Mouse (Mus musculus): Measurements from ENCODE around the gene Dennd1c.

Gene Dennd1c

GRCm38 (mm10) chr17:57041554-57041953 lies 36.8 kb downstream of the Dennd1c start, which contains the start of gene Slc25a41:
Gene Slc25a41 (minus strand): TSS chr17:57041654.
- no peak for DNase-seq

GRCm38 (mm10) chr17:57038978-57039377 lies 39.3 kb downstream of the Dennd1c start:
- no peak for DNase-seq

GRCm38 (mm10) chr17:57032854-57033253 lies 45.5 kb downstream of the Dennd1c start:
- no peak for DNase-seq

- DNase-seq = peak; percentile 100
Observed at GRCm38 (mm10) chr17:57031661-57032420, 46.5 kb downstream of the Dennd1c start.

GRCm38 (mm10) chr17:57030931-57031660 lies 47.2 kb downstream of the Dennd1c start, which contains the start of gene Khsrp:
Gene Khsrp (minus strand): TSS chr17:57031522.
- DNase-seq = peak; percentile 29

GRCm38 (mm10) chr17:57029691-57030090 lies 48.6 kb downstream of the Dennd1c start:
- DNase-seq = no peak

GRCm38 (mm10) chr17:57027471-57027870 lies 50.8 kb downstream of the Dennd1c start:
- no peak for DNase-seq

- DNase-seq = no peak
Observed at GRCm38 (mm10) chr17:57020960-57021359, 57.4 kb downstream of the Dennd1c start.

GRCm38 (mm10) chr17:57019693-57020092 lies 58.6 kb downstream of the Dennd1c start:
- DNase-seq = no peak

All from right cerebral cortex, adult 18-20 months (tissue).